Mouse (Mus musculus) limb, embryonic 11.5 days (tissue): ENCODE measurements around the gene St3gal4. TPM values are rescaled to one million over a fixed set of nuclear protein-coding genes. Genes with fewer than 3 reads are reported as not detected.

ENCODE experiments used
- ATAC-seq: fragments of 200-750 bp; cut with Nextera tagmentation; 2 replicates; pipeline ENCODE4 v1.8.0; 2017; ENCODE audit warnings: low read depth; ENCODE audit not compliant: insufficient number of reproducible peaks, low FRiP score, low TSS enrichment
- DNase-seq: peaks from one replicate; pipeline ENCODE4 v3.0.0-alpha.2; 2015; ENCODE audit warnings: low spot score
- H3K27ac ChIP-seq: fragments of 300-500 bp; sonication (generic); replicated peaks from 2 replicates; pipeline ENCODE4 v1.5.1; 2014; ENCODE audit warnings: low read depth, mild to moderate bottlenecking, low read length
- H3K27me3 ChIP-seq: fragments of 300-500 bp; sonication (generic); 2 replicates; pipeline ENCODE4 v1.6.1; 2014; ENCODE audit warnings: mild to moderate bottlenecking, low read length, mixed read lengths; ENCODE audit not compliant: control insufficient read depth, insufficient read depth
- H3K36me3 ChIP-seq: fragments of 300-500 bp; sonication (generic); 2 replicates; pipeline ENCODE4 v1.6.1; 2014; ENCODE audit warnings: mild to moderate bottlenecking, low read length, moderate library complexity, mixed read lengths; ENCODE audit not compliant: control insufficient read depth, insufficient read depth
- H3K4me1 ChIP-seq: fragments of 300-500 bp; sonication (generic); 2 replicates; pipeline ENCODE4 v1.6.1; 2014; ENCODE audit warnings: low read length, mixed read lengths; ENCODE audit not compliant: control insufficient read depth, insufficient read depth
- H3K4me2 ChIP-seq: fragments of 300-500 bp; sonication (generic); 2 replicates; pipeline ENCODE4 v1.6.1; 2014; ENCODE audit warnings: low read depth, mild to moderate bottlenecking, moderate library complexity; ENCODE audit not compliant: severe bottlenecking
- H3K4me3 ChIP-seq: fragments of 300-500 bp; sonication (generic); 2 replicates; pipeline ENCODE4 v1.5.1; 2014; ENCODE audit warnings: low read depth, low read length
- H3K9ac ChIP-seq: fragments of 300-500 bp; sonication (generic); 2 replicates; pipeline ENCODE4 v1.6.1; 2014; ENCODE audit warnings: mild to moderate bottlenecking, low read length
- H3K9me3 ChIP-seq: fragments of 300-500 bp; sonication (generic); 2 replicates; pipeline ENCODE4 v1.6.1; 2016; ENCODE audit warnings: low read length; ENCODE audit not compliant: control insufficient read depth
- WGBS: fragments of 180-500 bp; shearing (Covaris S2); extraction: QIAGEN DNeasy Blood & Tissue Kit; methylation state at CpG from one replicate; pipeline ENCODE4 v1.1.7; 2014; 5-methylcytosine and 5-hydroxymethylcytosine counted together
- polyA plus RNA-seq: library from polyadenylated mRNA; unstranded; fragments of >200 nt; fragmentation: Nextera tagmentation; extraction: Ambion mirVana; gene quantifications from 2 replicates; pipeline ENCODE4 v1.2.1, GENCODE M21; 2014

St3gal4 gene
- polyA plus RNA-seq = 23.8 and 25.6 TPM in 2 replicates

- DNase-seq = no peak
- WGBS = 84% methylated on average over 6 of the region's 6 CpGs
- Histone ChIP-seq H3K27ac (no peak within 1 kb of the TSS), H3K36me3 (no peaks in the 10 kb centered on the region; the same call in 1 of the 2 replicates), H3K4me3 (no peak within 1 kb of the TSS), H3K27me3 (no peaks in the 10 kb centered on the region), H3K9ac (no peak within 1 kb of the TSS), H3K4me2 (no peak within 1 kb of the TSS), H3K4me1 (peaks cover 20% of the 10 kb centered on the region), H3K9me3 (no peaks in the 10 kb centered on the region)
- no peak for ATAC-seq
Measured at GRCm38 (mm10) chr9:35119168-35119567, at the start of gene St3gal4. TSS of gene St3gal4 (minus strand) at chr9:35119268.

GRCm38 (mm10) chr9:35166798-35167635 is 47.9 kb upstream of the St3gal4 start:
- Histone ChIP-seq H3K4me1 (no peaks in the 10 kb centered on the region), H3K36me3 (no peaks in the 10 kb centered on the region; the same call in 1 of the 2 replicates), H3K4me3 (no peak overlapping the region), H3K27ac (no peak overlapping the region), H3K27me3 (no peaks in the 10 kb centered on the region), H3K4me2 (no peak overlapping the region), H3K9ac (no peak overlapping the region), H3K9me3 (no peaks in the 10 kb centered on the region)
- WGBS = 77% methylated on average over 9 of the region's 9 CpGs
- no peak for DNase-seq
- no peak for ATAC-seq

GRCm38 (mm10) chr9:35166144-35166797 is 47.2 kb upstream of the St3gal4 start:
- H3K27ac ChIP-seq = no peak overlapping the region
- no peaks in the 10 kb centered on the region for H3K4me1 ChIP-seq
- H3K4me2 ChIP-seq = no peak overlapping the region
- no peak overlapping the region for H3K9ac ChIP-seq
- 0 out of 2 replicates have a peak, but pooled peaks have one; percentile 39 for ATAC-seq
- 40% methylated on average over 3 of the region's 3 CpGs for WGBS
- H3K4me3 ChIP-seq = no peak overlapping the region
- H3K9me3 ChIP-seq = no peaks in the 10 kb centered on the region
- peak; percentile 29 for DNase-seq
- H3K27me3 ChIP-seq = no peaks in the 10 kb centered on the region
- no peaks in the 10 kb centered on the region; the same call in 1 of the 2 replicates for H3K36me3 ChIP-seq

- Histone ChIP-seq H3K4me1 (no peaks in the 10 kb centered on the region), H3K27me3 (no peaks in the 10 kb centered on the region), H3K4me3 (no peak overlapping the region), H3K9me3 (no peaks in the 10 kb centered on the region), H3K9ac (no peak overlapping the region), H3K27ac (no peak overlapping the region), H3K36me3 (no peaks in the 10 kb centered on the region), H3K4me2 (no peak overlapping the region)
- ATAC-seq (no peak), DNase-seq (no peak)
- WGBS = 81% methylated on average over 5 of the region's 5 CpGs
Measured at GRCm38 (mm10) chr9:35164142-35164874, 45.2 kb upstream of the St3gal4 start.

GRCm38 (mm10) chr9:35163011-35163690 is 44.1 kb upstream of the St3gal4 start:
- Histone ChIP-seq H3K4me1 (no peaks in the 10 kb centered on the region), H3K9ac (no peak overlapping the region), H3K36me3 (no peaks in the 10 kb centered on the region), H3K9me3 (no peaks in the 10 kb centered on the region), H3K27me3 (no peaks in the 10 kb centered on the region), H3K4me3 (no peak overlapping the region), H3K4me2 (no peak overlapping the region), H3K27ac (no peak overlapping the region)
- DNase-seq (no peak), ATAC-seq (no peak)
- WGBS = 95% methylated on average over 11 of the region's 11 CpGs

- no peaks in the 10 kb centered on the region for H3K4me1 ChIP-seq
- no peak overlapping the region for H3K4me2 ChIP-seq
- no peaks in the 10 kb centered on the region for H3K27me3 ChIP-seq
- ATAC-seq (no peak), DNase-seq (no peak)
- H3K27ac ChIP-seq = no peak overlapping the region
- H3K9ac ChIP-seq = no peak overlapping the region
- no peaks in the 10 kb centered on the region for H3K36me3 ChIP-seq
- H3K4me3 ChIP-seq = no peak overlapping the region
- WGBS = 90% methylated on average over 7 of the region's 7 CpGs
- no peaks in the 10 kb centered on the region for H3K9me3 ChIP-seq
Measured at GRCm38 (mm10) chr9:35161721-35162120, 42.7 kb upstream of the St3gal4 start.

- 85% methylated on average over 2 of the region's 2 CpGs for WGBS
- DNase-seq (no peak), ATAC-seq (no peak)
- H3K4me1 ChIP-seq = no peaks in the 10 kb centered on the region
- no peak overlapping the region for H3K4me2 ChIP-seq
- H3K9me3 ChIP-seq = no peaks in the 10 kb centered on the region
- H3K27me3 ChIP-seq = no peaks in the 10 kb centered on the region
- H3K36me3 ChIP-seq = no peaks in the 10 kb centered on the region
- no peak overlapping the region for H3K27ac ChIP-seq
- H3K4me3 ChIP-seq = no peak overlapping the region
- no peak overlapping the region for H3K9ac ChIP-seq
Measured at GRCm38 (mm10) chr9:35160662-35161061, 41.6 kb upstream of the St3gal4 start.

- H3K4me1 ChIP-seq = no peaks in the 10 kb centered on the region
- WGBS = 90% methylated on average over 3 of the region's 3 CpGs
- no peaks in the 10 kb centered on the region for H3K27me3 ChIP-seq
- no peak overlapping the region for H3K4me2 ChIP-seq
- H3K36me3 ChIP-seq = no peaks in the 10 kb centered on the region
- no peak overlapping the region for H3K9ac ChIP-seq
- no peak overlapping the region for H3K27ac ChIP-seq
- H3K9me3 ChIP-seq = no peaks in the 10 kb centered on the region
- no peak for ATAC-seq
- H3K4me3 ChIP-seq = no peak overlapping the region
- no peak for DNase-seq
Measured at GRCm38 (mm10) chr9:35158477-35158876, 39.4 kb upstream of the St3gal4 start.
